Mouse (Mus musculus): ENCODE measurements around the gene Lamtor2. TPM values are rescaled to one million over a fixed set of nuclear protein-coding genes. Genes with fewer than 3 reads are reported as not detected.

Lamtor2 gene
- polyA plus RNA-seq, 3 experiments from 2014 or later: 149 to 189 (median 187) TPM

DNA sequence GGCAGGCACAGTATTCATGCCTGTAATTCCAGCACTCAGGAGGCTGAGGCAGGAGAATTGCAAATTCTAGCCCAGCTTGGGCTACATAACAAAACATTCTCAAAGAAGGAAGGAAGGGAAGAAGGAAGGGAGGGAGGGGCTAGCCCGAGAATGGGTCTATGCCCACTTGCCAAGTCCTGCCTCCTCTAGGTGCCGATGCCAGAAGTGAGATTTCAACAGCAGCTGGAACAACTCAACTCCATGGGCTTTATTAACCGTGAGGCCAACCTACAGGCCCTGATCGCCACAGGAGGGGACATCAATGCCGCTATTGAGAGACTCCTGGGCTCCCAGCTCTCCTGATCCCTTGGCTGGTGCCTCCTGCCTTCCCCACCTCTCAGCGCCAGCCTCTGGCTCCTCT is 15.0 kb upstream of the Lamtor2 start:
- no peak for ATAC-seq

- no peak for ATAC-seq
Measured at GRCm38 (mm10) chr3:88566536-88567061, 13.7 kb upstream of the Lamtor2 start.

DNA sequence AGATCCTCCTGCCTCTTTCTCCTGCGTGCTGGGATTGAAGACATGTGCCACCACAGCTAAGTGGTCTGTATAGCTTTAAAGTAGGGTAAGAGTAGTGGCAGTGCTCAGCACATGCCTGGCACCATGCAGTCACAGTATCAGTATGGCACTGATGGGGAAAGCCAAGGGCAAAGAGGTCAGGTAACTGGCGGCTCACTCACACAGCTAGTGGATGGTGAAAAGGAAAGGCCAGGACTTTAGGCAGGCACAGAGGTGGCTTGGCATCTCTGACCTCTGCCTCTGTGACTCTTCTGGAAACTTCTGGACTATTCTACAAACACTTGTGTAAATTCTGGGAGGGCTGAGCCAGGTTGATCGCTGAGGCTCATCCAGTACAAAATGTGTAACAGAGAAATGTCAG is 13.2 kb upstream of the Lamtor2 start:
- ATAC-seq: no peak

- no peak for ATAC-seq
Measured at GRCm38 (mm10) chr3:88563966-88564365, 11.1 kb upstream of the Lamtor2 start.

GRCm38 (mm10) chr3:88563442-88563841 is 10.6 kb upstream of the Lamtor2 start:
- no peak for ATAC-seq

- no peak for ATAC-seq
Measured at GRCm38 (mm10) chr3:88561989-88562388, 9.1 kb upstream of the Lamtor2 start.

DNA sequence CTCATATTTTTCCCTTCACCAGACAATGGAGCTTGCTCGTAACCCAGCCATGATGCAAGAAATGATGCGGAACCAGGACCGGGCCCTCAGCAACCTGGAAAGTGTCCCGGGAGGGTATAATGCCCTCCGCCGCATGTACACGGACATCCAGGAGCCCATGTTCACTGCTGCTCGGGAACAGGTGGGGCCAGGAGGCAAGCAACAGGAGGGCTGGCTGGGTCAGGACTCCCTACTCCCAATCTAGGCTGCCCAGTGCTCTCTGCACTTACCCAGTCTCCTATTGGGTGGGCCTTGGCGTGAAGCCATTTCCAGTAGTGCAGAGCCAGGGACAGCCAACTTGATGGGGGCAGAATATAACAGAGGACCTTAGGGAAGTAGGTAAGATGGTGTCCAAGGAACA is 6.7 kb upstream of the Lamtor2 start:
- no peak for ATAC-seq

GRCm38 (mm10) chr3:88556616-88557015 is 3.7 kb upstream of the Lamtor2 start:
- no peak for ATAC-seq

- ATAC-seq: no peak
Measured at GRCm38 (mm10) chr3:88555731-88556130, 2.9 kb upstream of the Lamtor2 start.

- ATAC-seq: no peak
Measured at GRCm38 (mm10) chr3:88555069-88555605, 2.3 kb upstream of the Lamtor2 start.

DNA sequence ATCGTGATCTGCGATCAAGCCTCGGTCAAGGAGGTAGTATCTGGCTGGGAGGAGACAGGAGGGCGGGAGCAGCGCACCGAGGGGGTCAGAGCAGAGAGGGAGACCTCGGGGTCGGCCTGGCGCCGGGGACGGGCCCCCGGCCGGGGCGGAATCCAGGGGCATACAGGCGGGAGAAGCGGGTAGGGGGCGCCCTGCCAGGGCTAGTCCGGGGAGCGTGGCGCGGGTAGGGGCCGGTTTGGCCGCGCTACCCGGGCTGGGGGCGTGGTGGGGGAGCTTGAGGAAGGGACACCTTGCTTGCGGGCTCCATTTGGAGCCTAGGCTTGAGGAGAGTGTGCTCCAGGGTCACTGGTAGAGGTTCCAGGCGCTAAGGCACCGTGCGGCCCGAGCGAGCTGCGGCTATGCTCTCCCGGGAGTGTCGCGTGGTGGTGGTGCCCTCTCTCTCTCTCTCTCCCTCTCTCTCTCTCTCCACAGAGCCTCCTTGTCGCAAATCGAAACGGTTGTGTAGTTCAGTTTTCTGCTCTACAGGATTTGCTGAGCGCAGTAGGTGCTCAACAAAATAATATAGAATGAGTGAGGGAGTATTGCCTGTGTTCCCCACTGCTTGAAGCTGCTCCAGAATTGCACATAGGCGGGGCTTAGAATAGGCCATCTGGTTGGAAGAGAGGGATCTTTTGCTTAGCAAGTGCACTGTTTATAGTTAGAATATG is 1.2 kb upstream of the Lamtor2 start:
- ATAC-seq: peak; percentile 12

DNA sequence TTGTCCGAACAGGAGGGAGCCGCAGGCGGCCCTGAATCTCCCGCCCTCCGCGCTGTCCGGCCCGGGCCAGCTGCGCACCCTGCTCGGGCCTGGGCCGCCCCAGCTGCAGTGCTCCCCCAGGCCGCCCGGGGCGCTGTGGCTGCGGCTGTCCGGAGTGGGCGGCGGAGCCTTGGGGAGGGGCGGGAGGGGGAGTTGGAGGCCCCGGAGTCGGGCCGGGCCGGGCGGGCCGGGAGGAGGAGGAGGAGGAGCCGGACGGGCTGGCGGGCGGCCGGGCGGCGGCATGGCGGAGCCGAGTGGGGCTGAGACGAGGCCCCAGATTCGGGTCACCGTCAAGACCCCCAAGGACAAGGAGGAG is 628 bp upstream of the Lamtor2 start, which contains the start of gene Ubqln4:
Gene Ubqln4, plus strand, starts transcription at position 234 of the 355 bp plus-strand sequence.
- ATAC-seq: peak; percentile 66

- ATAC-seq: no peak
Measured at GRCm38 (mm10) chr3:88552082-88552645, 710 bp downstream of the Lamtor2 start.

DNA sequence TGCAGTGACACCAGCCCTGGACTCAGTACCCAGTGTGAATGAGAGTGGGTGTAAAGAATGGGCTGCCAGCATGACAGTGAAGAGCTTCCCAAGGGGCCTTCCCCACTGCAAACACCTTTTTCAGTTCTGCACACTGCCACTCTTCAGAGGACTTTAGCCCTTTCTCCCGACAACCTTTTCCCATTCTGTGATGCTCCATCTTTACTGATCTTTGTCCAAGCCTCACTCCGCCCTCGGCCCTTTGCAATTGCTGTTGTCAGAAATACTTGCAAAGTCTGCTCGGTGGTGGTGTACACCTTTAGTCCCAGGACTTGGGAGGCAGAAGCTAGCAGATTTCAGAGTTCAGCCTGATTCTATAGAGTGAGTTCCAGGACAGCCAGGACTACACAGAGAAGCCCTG is 1.3 kb downstream of the Lamtor2 start:
- ATAC-seq: no peak

GRCm38 (mm10) chr3:88548180-88548917 is 4.5 kb downstream of the Lamtor2 start, which contains the start of gene Rab25:
Gene Rab25 (minus strand): TSS chr3:88548300.
- ATAC-seq: no peak

GRCm38 (mm10) chr3:88546674-88547418 is 6.0 kb downstream of the Lamtor2 start:
- no peak for ATAC-seq

- no peak for ATAC-seq
Measured at GRCm38 (mm10) chr3:88544955-88545591, 7.8 kb downstream of the Lamtor2 start.

GRCm38 (mm10) chr3:88544514-88544913 is 8.4 kb downstream of the Lamtor2 start:
- no peak for ATAC-seq

DNA sequence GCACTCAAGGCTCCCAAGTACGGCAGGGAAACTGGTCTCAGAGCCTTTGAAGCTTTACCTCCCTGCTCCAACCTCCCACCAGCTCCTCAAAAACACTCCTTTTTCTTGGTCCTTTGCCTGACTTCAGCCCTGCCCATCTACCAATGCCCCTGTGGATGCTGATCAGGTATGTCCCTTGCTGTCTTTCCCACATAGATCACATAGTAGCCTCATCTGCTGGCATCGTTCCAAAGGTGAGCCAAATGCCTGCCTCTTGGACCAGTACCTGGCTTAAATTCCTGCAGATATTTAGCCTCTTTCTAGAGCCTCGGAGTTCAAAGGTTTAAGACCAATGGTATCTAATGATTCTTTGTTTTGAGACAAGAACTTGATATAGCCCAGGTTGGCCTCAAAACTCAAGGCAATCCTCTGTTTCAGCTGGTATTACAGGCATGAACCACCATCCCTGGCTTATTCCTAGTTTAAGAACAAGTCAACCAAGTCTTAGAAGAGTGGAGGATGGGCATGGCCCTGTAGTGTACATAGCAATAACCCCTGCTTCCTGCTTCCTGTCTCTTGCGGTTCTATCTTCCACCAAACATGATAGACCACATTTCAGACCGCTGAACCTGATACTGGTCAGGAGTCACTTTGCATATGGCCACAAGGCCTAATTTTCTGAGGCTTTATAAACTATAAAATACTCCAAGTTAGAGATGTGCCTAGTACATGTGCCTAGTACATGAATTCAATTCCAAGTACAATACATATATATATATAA is 9.0 kb downstream of the Lamtor2 start:
- peak; percentile 52 for ATAC-seq

- ATAC-seq: no peak
Measured at GRCm38 (mm10) chr3:88543174-88543573, 9.7 kb downstream of the Lamtor2 start.

GRCm38 (mm10) chr3:88542486-88542885 is 10.4 kb downstream of the Lamtor2 start:
- no peak for ATAC-seq

Measured in inflammation-experienced regulatory T-cells, adult 6 months (primary cell).